Mouse (Mus musculus): ENCODE data around the gene Galk2. TPM values are rescaled to one million over a fixed set of nuclear protein-coding genes. Genes with fewer than 3 reads are reported as not detected.

Galk2 gene
- polyA plus RNA-seq, 1 experiment from 2014 or later: 37.7 TPM

GRCm38 (mm10) chr2:125948195-125948594 is 89.3 kb downstream of the Galk2 start:
- ATAC-seq (ENCODE audit: insufficient number of reproducible peaks, insufficient read depth, low FRiP score, low TSS enrichment, low read depth): no peak
- no peaks in the 10 kb centered on the region for H3K4me1 ChIP-seq
- 90% methylated on average over 2 of the region's 2 CpGs for WGBS

GRCm38 (mm10) chr2:125968811-125969210 is 109.9 kb downstream of the Galk2 start:
- Histone ChIP-seq H3K27ac (no peak overlapping the region), H3K9ac (no peak overlapping the region), H3K4me1 (peaks cover 11% of the 10 kb centered on the region), H3K4me2 (no peak overlapping the region), H3K9me3 (no peaks in the 10 kb centered on the region), H3K4me3 (no peak overlapping the region), H3K27me3 (no peaks in the 10 kb centered on the region), H3K36me3 (no peaks in the 10 kb centered on the region)
- ATAC-seq (ENCODE audit: insufficient number of reproducible peaks, insufficient read depth, low FRiP score, low TSS enrichment, low read depth): no peak
- 80% methylated on average over 1 of the region's 1 CpGs for WGBS

More at GRCm38 (mm10) chr2:125948195-125948594, 89.3 kb downstream of the Galk2 start:
- Histone ChIP-seq H3K9ac (no peak overlapping the region), H3K4me2 (no peak overlapping the region), H3K4me3 (no peak overlapping the region), H3K27ac (no peak overlapping the region), H3K36me3 (peaks cover 26% of the 10 kb centered on the region), H3K9me3 (no peaks in the 10 kb centered on the region), H3K27me3 (no peaks in the 10 kb centered on the region)

- no peak for ATAC-seq (ENCODE audit: insufficient number of reproducible peaks, insufficient read depth, low FRiP score, low TSS enrichment, low read depth)
- H3K27ac ChIP-seq: 0 out of 2 replicates have a peak overlapping the region, but pooled peaks have one; percentile 48
Observed at GRCm38 (mm10) chr2:125973207-125973606, 114.3 kb downstream of the Galk2 start.

GRCm38 (mm10) chr2:125975206-125975605 is 116.3 kb downstream of the Galk2 start:
- Histone ChIP-seq H3K4me2 (no peak overlapping the region), H3K9me3 (no peaks in the 10 kb centered on the region), H3K27ac (no peak overlapping the region), H3K36me3 (0 out of 2 replicates have a peak, but pooled peaks cover 5% of the 10 kb centered on the region), H3K9ac (no peak overlapping the region), H3K4me1 (peaks cover 19% of the 10 kb centered on the region), H3K27me3 (no peaks in the 10 kb centered on the region), H3K4me3 (no peak overlapping the region)
- 93% methylated on average over 10 of the region's 10 CpGs for WGBS
- ATAC-seq (ENCODE audit: insufficient number of reproducible peaks, insufficient read depth, low FRiP score, low TSS enrichment, low read depth): no peak

More at GRCm38 (mm10) chr2:125973207-125973606, 114.3 kb downstream of the Galk2 start:
- Histone ChIP-seq H3K9me3 (no peaks in the 10 kb centered on the region), H3K36me3 (0 out of 2 replicates have a peak, but pooled peaks cover 5% of the 10 kb centered on the region), H3K4me2 (no peak overlapping the region), H3K9ac (no peak overlapping the region), H3K4me1 (peaks cover 19% of the 10 kb centered on the region), H3K4me3 (no peak overlapping the region), H3K27me3 (no peaks in the 10 kb centered on the region)
- 26% methylated on average over 6 of the region's 6 CpGs for WGBS

GRCm38 (mm10) chr2:125975808-125976345 is 117.0 kb downstream of the Galk2 start:
- Histone ChIP-seq H3K4me3 (no peak overlapping the region), H3K9me3 (no peaks in the 10 kb centered on the region), H3K9ac (no peak overlapping the region), H3K4me2 (no peak overlapping the region), H3K4me1 (peaks cover 19% of the 10 kb centered on the region), H3K36me3 (0 out of 2 replicates have a peak, but pooled peaks cover 5% of the 10 kb centered on the region), H3K27me3 (no peaks in the 10 kb centered on the region), H3K27ac (no peak overlapping the region; the same call in 1 of the 2 replicates)
- 46% methylated on average over 5 of the region's 5 CpGs for WGBS
- ATAC-seq (ENCODE audit: insufficient number of reproducible peaks, insufficient read depth, low FRiP score, low TSS enrichment, low read depth): no peak

- H3K4me3 ChIP-seq: no peak overlapping the region
- 79% methylated on average over 5 of the region's 5 CpGs for WGBS
- no peaks in the 10 kb centered on the region for H3K27me3 ChIP-seq
- H3K9me3 ChIP-seq: no peaks in the 10 kb centered on the region
- no peaks in the 10 kb centered on the region for H3K36me3 ChIP-seq
- no peak for ATAC-seq (ENCODE audit: insufficient number of reproducible peaks, insufficient read depth, low FRiP score, low TSS enrichment, low read depth)
- no peak overlapping the region for H3K9ac ChIP-seq
- H3K27ac ChIP-seq: no peak overlapping the region
- no peaks in the 10 kb centered on the region for H3K4me1 ChIP-seq
- no peak overlapping the region for H3K4me2 ChIP-seq
Observed at GRCm38 (mm10) chr2:126002291-126002690, 143.4 kb downstream of the Galk2 start.

GRCm38 (mm10) chr2:126006088-126006487 is 147.2 kb downstream of the Galk2 start:
- H3K27ac ChIP-seq: no peak overlapping the region
- no peaks in the 10 kb centered on the region for H3K4me1 ChIP-seq
- 46% methylated on average over 3 of the region's 3 CpGs for WGBS
- no peak overlapping the region for H3K9ac ChIP-seq
- H3K36me3 ChIP-seq: no peaks in the 10 kb centered on the region
- H3K9me3 ChIP-seq: no peaks in the 10 kb centered on the region
- H3K4me2 ChIP-seq: no peak overlapping the region
- no peak overlapping the region for H3K4me3 ChIP-seq
- H3K27me3 ChIP-seq: no peaks in the 10 kb centered on the region
- ATAC-seq (ENCODE audit: insufficient number of reproducible peaks, insufficient read depth, low FRiP score, low TSS enrichment, low read depth): no peak

- Histone ChIP-seq H3K9me3 (no peaks in the 10 kb centered on the region), H3K4me3 (no peak overlapping the region), H3K9ac (no peak overlapping the region), H3K4me2 (no peak overlapping the region), H3K36me3 (no peaks in the 10 kb centered on the region), H3K27me3 (no peaks in the 10 kb centered on the region), H3K27ac (no peak overlapping the region), H3K4me1 (no peaks in the 10 kb centered on the region)
- 82% methylated on average over 2 of the region's 2 CpGs for WGBS
- no peak for ATAC-seq (ENCODE audit: insufficient number of reproducible peaks, insufficient read depth, low FRiP score, low TSS enrichment, low read depth)
Observed at GRCm38 (mm10) chr2:126006742-126007141, 147.8 kb downstream of the Galk2 start.

GRCm38 (mm10) chr2:126014989-126015710 is 156.2 kb downstream of the Galk2 start:
- no peak overlapping the region for H3K4me3 ChIP-seq
- H3K36me3 ChIP-seq: no peaks in the 10 kb centered on the region
- no peak overlapping the region for H3K4me2 ChIP-seq
- H3K27me3 ChIP-seq: no peaks in the 10 kb centered on the region
- H3K4me1 ChIP-seq: no peaks in the 10 kb centered on the region
- no peak overlapping the region for H3K9ac ChIP-seq
- H3K27ac ChIP-seq: no peak overlapping the region
- no peak for ATAC-seq (ENCODE audit: insufficient number of reproducible peaks, insufficient read depth, low FRiP score, low TSS enrichment, low read depth)
- 43% methylated on average over 12 of the region's 12 CpGs for WGBS
- no peaks in the 10 kb centered on the region for H3K9me3 ChIP-seq

- H3K9ac ChIP-seq: no peak overlapping the region
- H3K9me3 ChIP-seq: no peaks in the 10 kb centered on the region
- 51% methylated on average over 3 of the region's 3 CpGs for WGBS
- ATAC-seq (ENCODE audit: insufficient number of reproducible peaks, insufficient read depth, low FRiP score, low TSS enrichment, low read depth): no peak
- H3K27me3 ChIP-seq: no peaks in the 10 kb centered on the region
- no peak overlapping the region for H3K27ac ChIP-seq
- no peak overlapping the region for H3K4me2 ChIP-seq
- no peak overlapping the region for H3K4me3 ChIP-seq
- H3K4me1 ChIP-seq: no peaks in the 10 kb centered on the region
- H3K36me3 ChIP-seq: no peaks in the 10 kb centered on the region
Observed at GRCm38 (mm10) chr2:126015763-126016473, 157.0 kb downstream of the Galk2 start.

GRCm38 (mm10) chr2:126031186-126031900 is 172.4 kb downstream of the Galk2 start:
- Histone ChIP-seq H3K4me3 (no peak overlapping the region), H3K4me2 (no peak overlapping the region), H3K27ac (no peak overlapping the region)

More at GRCm38 (mm10) chr2:126031186-126031900, 172.4 kb downstream of the Galk2 start:
- no peaks in the 10 kb centered on the region for H3K27me3 ChIP-seq
- H3K9me3 ChIP-seq: no peaks in the 10 kb centered on the region
- H3K9ac ChIP-seq: no peak overlapping the region
- ATAC-seq (ENCODE audit: insufficient number of reproducible peaks, insufficient read depth, low FRiP score, low TSS enrichment, low read depth): no peak
- H3K36me3 ChIP-seq: no peaks in the 10 kb centered on the region
- peaks cover 15% of the 10 kb centered on the region; the same call in 1 of the 2 replicates for H3K4me1 ChIP-seq
- 60% methylated on average over 8 of the region's 8 CpGs for WGBS

All from embryonic facial prominence, embryonic 13.5 days (tissue).